Mouse (Mus musculus): ENCODE measurements around the gene Rbms3. TPM values are rescaled to one million over a fixed set of nuclear protein-coding genes. Genes with fewer than 3 reads are reported as not detected.

The Rbms3 gene
- polyA plus RNA-seq, 1 experiment from 2014 or later = 43.1 TPM

- no peak overlapping the region for H3K9ac ChIP-seq (ENCODE audit: low read depth, low read length)
- ATAC-seq = no peak
- no peaks in the 10 kb centered on the region for H3K27me3 ChIP-seq (replicated peaks; ENCODE audit: control insufficient read depth, insufficient read depth, low read length)
- no peak overlapping the region for H3K4me3 ChIP-seq (ENCODE audit: low read length)
- no peaks in the 10 kb centered on the region for H3K36me3 ChIP-seq (ENCODE audit: control insufficient read depth, insufficient read depth, low read length)
- H3K27ac ChIP-seq (ENCODE audit: low read length) = no peak overlapping the region
- no peak overlapping the region for H3K4me2 ChIP-seq (ENCODE audit: low read depth, low read length)
- no peaks in the 10 kb centered on the region for H3K4me1 ChIP-seq (ENCODE audit: control insufficient read depth, insufficient read depth, low read length)
- 89% methylated on average over 9 of the region's 9 CpGs for WGBS
- H3K9me3 ChIP-seq (ENCODE audit: control insufficient read depth, low read length) = no peaks in the 10 kb centered on the region
Observed at GRCm38 (mm10) chr9:117599341-117599740, 30.4 kb downstream of the Rbms3 start.

GRCm38 (mm10) chr9:117596162-117596561 is 33.6 kb downstream of the Rbms3 start:
- no peak overlapping the region for H3K4me3 ChIP-seq (ENCODE audit: low read length)
- H3K27ac ChIP-seq (ENCODE audit: low read length) = no peak overlapping the region
- H3K4me1 ChIP-seq (ENCODE audit: control insufficient read depth, insufficient read depth, low read length) = no peaks in the 10 kb centered on the region
- H3K27me3 ChIP-seq (replicated peaks; ENCODE audit: control insufficient read depth, insufficient read depth, low read length) = no peaks in the 10 kb centered on the region
- 68% methylated on average over 5 of the region's 5 CpGs for WGBS
- no peaks in the 10 kb centered on the region for H3K9me3 ChIP-seq (ENCODE audit: control insufficient read depth, low read length)
- no peak overlapping the region for H3K4me2 ChIP-seq (ENCODE audit: low read depth, low read length)
- no peak overlapping the region for H3K9ac ChIP-seq (ENCODE audit: low read depth, low read length)
- no peaks in the 10 kb centered on the region for H3K36me3 ChIP-seq (ENCODE audit: control insufficient read depth, insufficient read depth, low read length)
- ATAC-seq = no peak

- Histone ChIP-seq H3K9me3 (ENCODE audit: control insufficient read depth, low read length) (no peaks in the 10 kb centered on the region), H3K4me2 (ENCODE audit: low read depth, low read length) (no peak overlapping the region), H3K9ac (ENCODE audit: low read depth, low read length) (no peak overlapping the region), H3K36me3 (ENCODE audit: control insufficient read depth, insufficient read depth, low read length) (no peaks in the 10 kb centered on the region), H3K4me3 (ENCODE audit: low read length) (no peak overlapping the region), H3K4me1 (ENCODE audit: control insufficient read depth, insufficient read depth, low read length) (no peaks in the 10 kb centered on the region), H3K27me3 (replicated peaks; ENCODE audit: control insufficient read depth, insufficient read depth, low read length) (no peaks in the 10 kb centered on the region), H3K27ac (ENCODE audit: low read length) (no peak overlapping the region)
- 89% methylated on average over 6 of the region's 6 CpGs for WGBS
- no peak for ATAC-seq
Observed at GRCm38 (mm10) chr9:117585345-117585744, 44.4 kb downstream of the Rbms3 start.

- 37% methylated on average over 7 of the region's 7 CpGs for WGBS
- Histone ChIP-seq H3K27me3 (replicated peaks; ENCODE audit: control insufficient read depth, insufficient read depth, low read length) (no peaks in the 10 kb centered on the region), H3K4me3 (ENCODE audit: low read length) (no peak overlapping the region), H3K27ac (ENCODE audit: low read length) (no peak overlapping the region), H3K9me3 (ENCODE audit: control insufficient read depth, low read length) (no peaks in the 10 kb centered on the region), H3K4me2 (ENCODE audit: low read depth, low read length) (no peak overlapping the region), H3K4me1 (ENCODE audit: control insufficient read depth, insufficient read depth, low read length) (no peaks in the 10 kb centered on the region), H3K36me3 (ENCODE audit: control insufficient read depth, insufficient read depth, low read length) (no peaks in the 10 kb centered on the region), H3K9ac (ENCODE audit: low read depth, low read length) (no peak overlapping the region)
- no peak for ATAC-seq
Observed at GRCm38 (mm10) chr9:117583638-117584037, 46.1 kb downstream of the Rbms3 start.

GRCm38 (mm10) chr9:117582591-117582990 is 47.1 kb downstream of the Rbms3 start:
- Histone ChIP-seq H3K4me2 (ENCODE audit: low read depth, low read length) (no peak overlapping the region), H3K27ac (ENCODE audit: low read length) (no peak overlapping the region), H3K36me3 (ENCODE audit: control insufficient read depth, insufficient read depth, low read length) (no peaks in the 10 kb centered on the region), H3K27me3 (replicated peaks; ENCODE audit: control insufficient read depth, insufficient read depth, low read length) (no peaks in the 10 kb centered on the region), H3K4me1 (ENCODE audit: control insufficient read depth, insufficient read depth, low read length) (no peaks in the 10 kb centered on the region), H3K9me3 (ENCODE audit: control insufficient read depth, low read length) (no peaks in the 10 kb centered on the region), H3K9ac (ENCODE audit: low read depth, low read length) (no peak overlapping the region), H3K4me3 (ENCODE audit: low read length) (no peak overlapping the region)
- ATAC-seq = no peak
- WGBS = 84% methylated on average over 6 of the region's 6 CpGs

- Histone ChIP-seq H3K4me1 (ENCODE audit: control insufficient read depth, insufficient read depth, low read length) (peaks cover 6% of the 10 kb centered on the region), H3K9me3 (ENCODE audit: control insufficient read depth, low read length) (no peaks in the 10 kb centered on the region), H3K27me3 (replicated peaks; ENCODE audit: control insufficient read depth, insufficient read depth, low read length) (no peaks in the 10 kb centered on the region), H3K36me3 (ENCODE audit: control insufficient read depth, insufficient read depth, low read length) (no peaks in the 10 kb centered on the region), H3K27ac (ENCODE audit: low read length) (0 out of 2 replicates have a peak overlapping the region, but pooled peaks have one; percentile 30), H3K4me2 (ENCODE audit: low read depth, low read length) (no peak overlapping the region), H3K9ac (ENCODE audit: low read depth, low read length) (no peak overlapping the region), H3K4me3 (ENCODE audit: low read length) (no peak overlapping the region)
- WGBS = 56% methylated on average over 5 of the region's 5 CpGs
- peak; percentile 90 for ATAC-seq
Observed at GRCm38 (mm10) chr9:117571186-117571855, 58.4 kb downstream of the Rbms3 start.

- Histone ChIP-seq H3K27ac (ENCODE audit: low read length) (no peak overlapping the region), H3K4me3 (ENCODE audit: low read length) (no peak overlapping the region), H3K27me3 (replicated peaks; ENCODE audit: control insufficient read depth, insufficient read depth, low read length) (no peaks in the 10 kb centered on the region), H3K4me2 (ENCODE audit: low read depth, low read length) (no peak overlapping the region), H3K9me3 (ENCODE audit: control insufficient read depth, low read length) (no peaks in the 10 kb centered on the region), H3K36me3 (ENCODE audit: control insufficient read depth, insufficient read depth, low read length) (no peaks in the 10 kb centered on the region), H3K4me1 (ENCODE audit: control insufficient read depth, insufficient read depth, low read length) (peaks cover 6% of the 10 kb centered on the region), H3K9ac (ENCODE audit: low read depth, low read length) (no peak overlapping the region)
- no peak; the same call in 1 of the 2 replicates for ATAC-seq
- WGBS = 74% methylated on average over 7 of the region's 7 CpGs
Observed at GRCm38 (mm10) chr9:117570240-117570821, 59.4 kb downstream of the Rbms3 start.

GRCm38 (mm10) chr9:117566293-117566692 is 63.4 kb downstream of the Rbms3 start:
- WGBS = 65% methylated on average over 10 of the region's 10 CpGs
- Histone ChIP-seq H3K9me3 (ENCODE audit: control insufficient read depth, low read length) (no peaks in the 10 kb centered on the region), H3K4me2 (ENCODE audit: low read depth, low read length) (no peak overlapping the region), H3K27ac (ENCODE audit: low read length) (no peak overlapping the region), H3K36me3 (ENCODE audit: control insufficient read depth, insufficient read depth, low read length) (no peaks in the 10 kb centered on the region), H3K9ac (ENCODE audit: low read depth, low read length) (no peak overlapping the region), H3K27me3 (replicated peaks; ENCODE audit: control insufficient read depth, insufficient read depth, low read length) (no peaks in the 10 kb centered on the region), H3K4me1 (ENCODE audit: control insufficient read depth, insufficient read depth, low read length) (peaks cover 4% of the 10 kb centered on the region), H3K4me3 (ENCODE audit: low read length) (no peak overlapping the region)
- no peak for ATAC-seq

- Histone ChIP-seq H3K4me2 (ENCODE audit: low read depth, low read length) (no peak overlapping the region), H3K9me3 (ENCODE audit: control insufficient read depth, low read length) (no peaks in the 10 kb centered on the region), H3K4me1 (ENCODE audit: control insufficient read depth, insufficient read depth, low read length) (no peaks in the 10 kb centered on the region; the same call in 1 of the 2 replicates), H3K36me3 (ENCODE audit: control insufficient read depth, insufficient read depth, low read length) (no peaks in the 10 kb centered on the region), H3K27me3 (replicated peaks; ENCODE audit: control insufficient read depth, insufficient read depth, low read length) (no peaks in the 10 kb centered on the region), H3K9ac (ENCODE audit: low read depth, low read length) (no peak overlapping the region), H3K4me3 (ENCODE audit: low read length) (no peak overlapping the region), H3K27ac (ENCODE audit: low read length) (no peak overlapping the region)
- ATAC-seq = no peak
- 88% methylated on average over 5 of the region's 5 CpGs for WGBS
Observed at GRCm38 (mm10) chr9:117558562-117558961, 71.2 kb downstream of the Rbms3 start.
